Mouse (Mus musculus): Measurements from ENCODE around the gene Mrpl51.
A peak's percentile ranks its signal among the peaks of the same experiment; 100 is the strongest.

The Mrpl51 gene

GRCm38 (mm10) chr6:125191332-125192015 is at the start of gene Mrpl51, which contains the start of gene Ncapd2:
Gene Mrpl51 (plus strand): TSS chr6:125191801.
Gene Ncapd2 (minus strand): TSS chr6:125191701.
- peak; percentile 97 to 98 for DNase-seq

GRCm38 (mm10) chr6:125142436-125142835 is 49.2 kb upstream of the Mrpl51 start:
- DNase-seq: no peak

- no peak for DNase-seq
Observed at GRCm38 (mm10) chr6:125143128-125143527, 48.5 kb upstream of the Mrpl51 start.

GRCm38 (mm10) chr6:125143904-125144303 is 47.7 kb upstream of the Mrpl51 start:
- no peak for DNase-seq

- peak; percentile 91 for DNase-seq
Observed at GRCm38 (mm10) chr6:125145001-125145400, 46.6 kb upstream of the Mrpl51 start, which contains the start of gene Iffo1. Gene Iffo1 (plus strand): TSS chr6:125145241.

- peak; percentile 49 to 53 for DNase-seq
Observed at GRCm38 (mm10) chr6:125145479-125145951, 46.1 kb upstream of the Mrpl51 start.

- peak in 1 of 2 experiments; percentile 20 for DNase-seq
Observed at GRCm38 (mm10) chr6:125146148-125146547, 45.5 kb upstream of the Mrpl51 start.

GRCm38 (mm10) chr6:125146797-125147196 is 44.8 kb upstream of the Mrpl51 start:
- peak; percentile 39 to 42 for DNase-seq

- DNase-seq: peak in 1 of 2 experiments; percentile 24
Observed at GRCm38 (mm10) chr6:125147329-125147728, 44.3 kb upstream of the Mrpl51 start.

GRCm38 (mm10) chr6:125148251-125148925 is 43.2 kb upstream of the Mrpl51 start:
- DNase-seq: peak; percentile 42 to 55

- DNase-seq: peak; percentile 36 to 37
Observed at GRCm38 (mm10) chr6:125148926-125149568, 42.6 kb upstream of the Mrpl51 start.

- no peak for DNase-seq
Observed at GRCm38 (mm10) chr6:125149569-125149950, 42.0 kb upstream of the Mrpl51 start.

- no peak for DNase-seq
Observed at GRCm38 (mm10) chr6:125152212-125153017, 39.2 kb upstream of the Mrpl51 start.

GRCm38 (mm10) chr6:125153018-125153389 is 38.6 kb upstream of the Mrpl51 start:
- DNase-seq: no peak

GRCm38 (mm10) chr6:125153682-125154081 is 37.9 kb upstream of the Mrpl51 start:
- DNase-seq: no peak

- DNase-seq: no peak
Observed at GRCm38 (mm10) chr6:125154550-125154949, 37.1 kb upstream of the Mrpl51 start.

- DNase-seq: no peak
Observed at GRCm38 (mm10) chr6:125155262-125155661, 36.3 kb upstream of the Mrpl51 start.

- DNase-seq: no peak
Observed at GRCm38 (mm10) chr6:125156491-125156890, 35.1 kb upstream of the Mrpl51 start.

- no peak for DNase-seq
Observed at GRCm38 (mm10) chr6:125156903-125157614, 34.5 kb upstream of the Mrpl51 start.

- DNase-seq: no peak
Observed at GRCm38 (mm10) chr6:125158944-125159492, 32.6 kb upstream of the Mrpl51 start.

- DNase-seq: no peak
Observed at GRCm38 (mm10) chr6:125159773-125160557, 31.6 kb upstream of the Mrpl51 start.

Measured in cerebellum, postnatal 36 days (tissue).